Mouse (Mus musculus) brain, embryonic 14.5 days (tissue): ENCODE data around the gene Fmnl2.

ENCODE experiments used
- CTCF ChIP-seq: fragments of 200-500 bp; IDR thresholded peaks from 2 replicates; pipeline ENCODE4 v1.5.1; 2012; ENCODE audit warnings: inconsistent platforms, mild to moderate bottlenecking, moderate library complexity, borderline replicate concordance; ENCODE audit not compliant: insufficient read depth, insufficient read length; ENCODE audit errors: extremely low read depth
- POLR2A ChIP-seq: fragments of 200-500 bp; IDR thresholded peaks from 2 replicates; pipeline ENCODE4 v1.6.1; 2012; ENCODE audit warnings: mild to moderate bottlenecking, inconsistent platforms, borderline replicate concordance; ENCODE audit not compliant: poor library complexity, insufficient read depth, insufficient read length, severe bottlenecking; ENCODE audit errors: extremely low read depth

- TF ChIP-seq CTCF (no peak), POLR2A (no peak)
Observed at GRCm38 (mm10) chr2:52930106-52930868, 72.6 kb downstream of the Fmnl2 start.
